Mouse (Mus musculus): ENCODE measurements around the gene Sptbn4. TPM values are rescaled to one million over a fixed set of nuclear protein-coding genes. Genes with fewer than 3 reads are reported as not detected.

Sptbn4 gene
- total RNA-seq, 2 experiments from 2014 or later: 132 to 146 TPM

DNA sequence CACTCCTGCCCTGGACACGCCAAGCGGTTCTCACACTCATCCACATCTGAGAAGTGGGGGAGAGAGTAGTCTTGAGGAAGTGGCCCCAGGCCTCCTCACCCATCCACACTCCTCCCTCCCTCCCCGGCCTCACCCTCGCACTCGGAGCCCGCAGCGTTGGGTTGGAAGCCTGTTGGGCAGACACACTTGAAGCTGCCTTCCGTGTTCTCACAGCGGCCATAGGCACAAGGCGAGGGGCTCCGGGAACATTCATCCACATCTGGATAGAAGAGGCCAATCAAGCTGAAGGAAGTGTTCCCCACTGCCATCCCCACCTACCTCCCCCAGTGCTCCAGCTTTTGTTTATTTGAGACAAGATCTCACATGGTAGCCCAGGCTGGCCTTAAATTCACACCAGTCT lies 123.3 kb downstream of the Sptbn4 start:
- no peak for DNase-seq

DNA sequence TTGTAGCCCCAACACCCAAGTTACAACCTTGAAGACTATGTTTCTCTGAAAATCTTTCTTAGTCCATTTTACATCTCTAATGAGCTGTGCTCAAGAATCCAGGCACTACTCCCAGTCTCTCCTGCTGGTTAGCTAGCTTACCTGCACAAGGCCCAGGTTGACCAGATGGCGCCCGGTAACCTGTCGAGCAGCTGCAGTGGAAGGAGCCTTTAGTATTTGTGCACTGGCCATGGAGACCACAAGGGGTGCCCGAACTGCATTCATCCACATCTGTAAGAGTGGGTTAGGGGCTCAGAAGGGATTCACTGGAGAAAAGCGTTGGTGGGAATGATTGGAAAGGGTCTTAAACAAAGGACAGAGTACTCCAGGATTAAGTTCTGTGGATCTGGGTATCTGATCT lies 124.5 kb downstream of the Sptbn4 start:
- no peak for DNase-seq

- DNase-seq: no peak
Observed at GRCm38 (mm10) chr7:27322291-27322690, 125.2 kb downstream of the Sptbn4 start.

GRCm38 (mm10) chr7:27319411-27319810 lies 128.1 kb downstream of the Sptbn4 start:
- DNase-seq: no peak

- DNase-seq: no peak
Observed at GRCm38 (mm10) chr7:27315958-27316357, 131.5 kb downstream of the Sptbn4 start.

DNA sequence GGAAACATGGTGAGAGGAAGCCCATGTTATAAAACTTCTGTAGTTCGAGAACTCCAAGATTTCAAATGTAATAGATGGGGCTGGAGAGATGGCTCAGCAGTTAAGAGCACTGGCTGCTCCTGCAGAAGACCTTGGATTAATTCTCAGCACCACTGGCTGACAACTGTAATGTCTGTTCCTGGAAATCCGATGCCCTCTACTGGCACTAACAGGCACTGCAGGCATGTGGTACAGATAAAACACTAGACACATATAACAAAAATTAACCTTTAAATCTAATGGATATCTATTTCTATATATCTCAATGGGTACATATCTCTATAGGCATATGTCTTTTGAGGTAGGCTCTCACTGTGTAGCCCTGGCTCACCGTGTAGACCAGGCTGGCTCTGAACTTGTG lies 133.1 kb downstream of the Sptbn4 start:
- no peak for DNase-seq

GRCm38 (mm10) chr7:27311651-27312284 lies 135.7 kb downstream of the Sptbn4 start:
- no peak for DNase-seq

DNA sequence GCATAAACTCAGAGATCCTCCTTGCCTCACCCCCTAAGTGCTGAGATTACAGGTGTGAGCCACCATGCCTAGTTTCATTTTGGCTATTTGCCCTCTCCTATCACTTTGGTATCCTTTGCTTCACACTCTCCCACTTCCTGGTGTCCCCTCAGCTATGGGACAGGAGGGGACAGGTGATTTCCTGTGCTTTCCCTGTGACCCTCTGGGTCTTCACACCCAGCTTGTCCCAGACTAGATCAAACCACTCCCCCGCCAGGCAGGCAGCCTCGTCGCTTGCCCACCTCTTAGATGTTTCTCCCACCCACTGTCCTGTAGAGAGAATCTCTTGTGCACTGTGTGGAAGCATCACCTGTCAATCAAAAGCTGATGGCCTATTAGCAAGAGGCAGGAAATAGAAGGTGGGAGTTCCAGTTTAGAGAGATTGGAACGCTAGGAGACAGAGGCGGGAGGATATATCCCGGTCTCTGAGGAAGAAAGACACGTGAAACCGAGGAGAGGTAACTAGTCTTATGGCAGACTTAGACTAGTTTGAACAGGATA lies 136.4 kb downstream of the Sptbn4 start:
- DNase-seq: no peak

- DNase-seq: no peak
Observed at GRCm38 (mm10) chr7:27310306-27310705, 137.2 kb downstream of the Sptbn4 start.

DNA sequence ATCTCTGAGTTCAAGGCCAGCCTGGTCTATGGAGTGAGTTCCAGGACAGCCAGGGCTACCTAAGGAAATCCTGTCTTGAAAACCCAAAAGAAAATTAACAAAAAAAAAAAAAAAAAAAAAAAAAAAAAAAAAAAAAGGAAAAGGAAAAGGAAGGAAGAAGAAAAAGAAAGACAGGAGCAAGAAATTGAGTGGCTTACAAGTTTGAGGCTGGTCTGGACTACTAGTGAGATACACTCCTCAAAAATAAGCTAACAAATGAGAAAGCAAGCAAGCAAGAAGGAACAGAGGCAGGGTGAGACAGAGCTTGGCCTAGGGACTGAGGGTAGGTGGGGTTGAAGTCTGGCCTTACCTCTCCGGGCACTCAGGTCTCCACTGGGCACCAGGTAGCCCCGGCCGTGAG lies 137.7 kb downstream of the Sptbn4 start:
- no peak for DNase-seq

GRCm38 (mm10) chr7:27308821-27309549 lies 138.5 kb downstream of the Sptbn4 start:
- no peak for DNase-seq

DNA sequence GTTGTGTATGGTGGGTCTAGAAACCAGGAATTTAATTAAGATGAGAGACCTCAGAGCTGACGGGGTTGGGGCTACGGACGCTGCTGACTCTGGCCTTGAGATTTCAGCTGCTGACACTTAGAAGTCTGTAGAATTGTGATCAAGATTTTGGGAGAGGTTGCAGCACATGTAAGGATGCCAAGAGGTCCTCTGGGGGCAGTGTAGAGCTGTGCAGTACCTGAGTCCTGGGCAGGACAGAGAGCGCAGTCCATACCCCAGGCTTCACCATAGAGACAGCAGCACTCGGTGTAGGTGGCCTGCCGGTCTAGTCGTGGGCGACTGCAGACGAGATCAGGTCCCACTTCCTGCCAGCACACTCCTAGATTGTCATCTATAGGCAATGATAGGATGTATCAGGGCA lies 139.9 kb downstream of the Sptbn4 start:
- DNase-seq: no peak

Other genes with a start within 250 kb of the Sptbn4 start
- gene Itpkc, start 219.0 kb downstream of the Sptbn4 start, total RNA-seq (2021): 10 to 100 TPM in 1 of 2 experiments, 1 to 10 TPM in 1; 9.3 to 10.1 TPM
- gene Coq8b, start 214.7 kb downstream of the Sptbn4 start, total RNA-seq (2021): 10 to 100 TPM; 33.9 to 36.2 TPM
- gene Numbl, start 189.3 kb downstream of the Sptbn4 start, total RNA-seq (2021): 100 to 1,000 TPM; 137 to 144 TPM
- 10 to 100 TPM; 52.8 to 59.6 TPM for gene Ltbp4, start 110.0 kb downstream of the Sptbn4 start, total RNA-seq (2021)
- 10 to 100 TPM; 36.2 to 37.3 TPM for gene Shkbp1, start 91.7 kb downstream of the Sptbn4 start, total RNA-seq (2021)
- not detected for gene Gm20479, start 90.3 kb downstream of the Sptbn4 start, total RNA-seq (2021)
- 10 to 100 TPM; 16.0 to 20.0 TPM for gene Blvrb, start 292 bp upstream of the Sptbn4 start, total RNA-seq (2021)
- 1 to 10 TPM; 2.7 to 4.0 TPM for gene Sertad3, start 26.1 kb upstream of the Sptbn4 start, total RNA-seq (2021)
- 1 to 10 TPM; 6.4 to 7.0 TPM for gene Sertad1, start 39.2 kb upstream of the Sptbn4 start, total RNA-seq (2021)
- under 1 TPM; 0.15 to 0.40 TPM for gene Prx, start 51.6 kb upstream of the Sptbn4 start, total RNA-seq (2021)
- gene Hipk4, start 75.6 kb upstream of the Sptbn4 start, total RNA-seq (2021): not detected
- gene Pld3, start 105.5 kb upstream of the Sptbn4 start, total RNA-seq (2021): 100 to 1,000 TPM; 557 to 578 TPM
- 10 to 100 TPM; 27.2 to 28.8 TPM for gene 2310022A10Rik, start 105.5 kb upstream of the Sptbn4 start, total RNA-seq (2021)
- gene Akt2, start 143.9 kb upstream of the Sptbn4 start, total RNA-seq (2021): 100 to 1,000 TPM in 1 of 2 experiments, 10 to 100 TPM in 1; 97.7 to 102 TPM
- gene Ttc9b, start 206.2 kb upstream of the Sptbn4 start, total RNA-seq (2021): 10 to 100 TPM; 45.8 to 48.2 TPM
- gene Map3k10, start 226.9 kb upstream of the Sptbn4 start, total RNA-seq (2021): 100 to 1,000 TPM; 177 to 185 TPM
- 10 to 100 TPM; 10.0 to 10.3 TPM for gene Zfp607b, start 241.7 kb upstream of the Sptbn4 start, total RNA-seq (2021)

Measured in layer of hippocampus, postnatal 36 days (tissue).